Mouse (Mus musculus): ENCODE data around the gene Zbtb16. TPM values are rescaled to one million over a fixed set of nuclear protein-coding genes. Genes with fewer than 3 reads are reported as not detected.
A peak's percentile ranks its signal among the peaks of the same experiment; 100 is the strongest.

The Zbtb16 gene
- polyA plus RNA-seq, 1 experiment from 2014 or later, result 0.28 TPM

DNA sequence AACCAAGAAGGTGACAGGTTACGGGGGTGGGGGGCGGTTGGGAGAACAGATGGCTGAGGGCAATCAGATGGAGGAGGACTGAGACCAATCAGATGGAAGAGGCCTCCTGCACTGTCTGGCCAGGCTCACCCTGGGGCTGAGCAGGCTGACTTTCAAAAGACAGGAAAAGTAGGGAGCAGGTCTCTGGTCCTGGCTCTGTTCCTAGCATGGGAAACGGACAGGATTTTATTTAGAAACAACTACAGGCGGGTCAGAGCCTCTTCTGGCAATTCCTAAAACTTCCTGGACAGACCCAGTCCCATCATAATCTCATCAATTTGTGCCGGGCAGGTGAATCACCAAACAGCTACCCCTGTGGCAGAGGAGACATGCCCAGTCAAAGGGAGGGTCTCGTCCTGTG lies 102.9 kb downstream of the Zbtb16 start:
- Histone ChIP-seq H3K9me3 (replicated peaks; ENCODE audit: low read length) (no peaks in the 10 kb centered on the region), H3K27ac (peak overlapping the region; percentile 14; the same call in 1 of the 2 replicates), H3K4me1 (replicated peaks; ENCODE audit: insufficient read depth, low read length) (peaks cover 33% of the 10 kb centered on the region), H3K4me3 (replicated peaks; ENCODE audit: low read depth, low read length) (no peak overlapping the region), H3K36me3 (ENCODE audit: insufficient read depth, low read length) (no peaks in the 10 kb centered on the region), H3K27me3 (ENCODE audit: insufficient read depth, low read length) (no peaks in the 10 kb centered on the region), H3K9ac (ENCODE audit: low read depth, low read length) (0 out of 2 replicates have a peak overlapping the region, but pooled peaks have one; percentile 1), H3K4me2 (ENCODE audit: low read length) (no peak overlapping the region)
- no peak for ATAC-seq (replicated peaks; ENCODE audit: low FRiP score, low read depth)
- 61% methylated on average over 6 of the region's 6 CpGs for WGBS
- TF ChIP-seq CTCF (IDR thresholded peaks at IDR 0.05; ENCODE audit: low read depth), result no peak
- no peak for DNase-seq (ENCODE audit: low spot score)

DNA sequence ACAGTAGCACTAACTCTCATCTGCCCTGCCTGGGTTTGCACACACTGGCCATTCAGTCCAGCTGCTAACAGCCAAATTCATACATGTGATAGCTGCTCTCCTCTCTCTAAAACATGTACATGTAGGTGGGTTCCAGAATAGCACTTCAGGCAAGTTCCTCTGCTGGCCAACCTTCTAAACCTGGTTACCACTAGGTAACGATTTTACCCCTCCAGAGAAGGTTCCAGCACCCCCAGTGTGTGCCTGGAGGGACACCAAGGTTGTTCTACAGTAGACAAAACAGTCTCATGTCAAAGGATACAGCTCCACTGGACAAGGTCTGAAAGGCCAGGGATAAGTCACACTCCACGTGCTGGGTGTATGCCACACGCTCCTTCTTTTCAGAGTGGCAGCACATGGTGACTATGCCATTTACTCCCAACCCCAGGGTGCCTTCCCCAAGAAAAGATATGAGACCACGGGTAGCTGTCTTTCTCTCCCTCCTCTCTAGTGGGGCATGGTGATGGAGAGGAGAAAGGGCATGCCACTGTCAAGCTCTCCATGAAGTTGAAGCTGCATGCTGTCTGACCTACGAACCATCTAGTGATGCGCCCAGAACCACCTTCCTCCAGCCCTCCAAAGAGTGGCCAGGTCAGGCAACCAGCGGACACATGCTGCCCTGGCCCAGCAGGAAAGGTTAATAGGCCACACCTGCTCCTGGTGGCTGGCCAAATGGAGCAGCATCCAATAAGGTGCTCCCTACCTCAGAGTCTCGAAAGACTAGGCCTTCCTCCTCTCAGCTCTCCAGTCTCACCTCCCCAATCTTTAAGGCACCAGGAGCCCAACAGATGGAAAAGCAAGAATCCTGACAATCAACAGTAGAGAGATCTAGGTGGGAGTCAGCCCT lies 104.1 kb downstream of the Zbtb16 start:
- Histone ChIP-seq H3K4me3 (replicated peaks; ENCODE audit: low read depth, low read length) (no peak overlapping the region), H3K27me3 (ENCODE audit: insufficient read depth, low read length) (no peaks in the 10 kb centered on the region), H3K4me2 (ENCODE audit: low read length) (no peak overlapping the region), H3K9me3 (replicated peaks; ENCODE audit: low read length) (no peaks in the 10 kb centered on the region), H3K36me3 (ENCODE audit: insufficient read depth, low read length) (no peaks in the 10 kb centered on the region), H3K27ac (no peak overlapping the region), H3K4me1 (replicated peaks; ENCODE audit: insufficient read depth, low read length) (peaks cover 23% of the 10 kb centered on the region), H3K9ac (ENCODE audit: low read depth, low read length) (no peak overlapping the region)
- 83% methylated on average over 8 of the region's 8 CpGs for WGBS
- DNase-seq (ENCODE audit: low spot score), result no peak
- no peak for ATAC-seq (replicated peaks; ENCODE audit: low FRiP score, low read depth)
- TF ChIP-seq CTCF (IDR thresholded peaks at IDR 0.05; ENCODE audit: low read depth), result no peak

DNA sequence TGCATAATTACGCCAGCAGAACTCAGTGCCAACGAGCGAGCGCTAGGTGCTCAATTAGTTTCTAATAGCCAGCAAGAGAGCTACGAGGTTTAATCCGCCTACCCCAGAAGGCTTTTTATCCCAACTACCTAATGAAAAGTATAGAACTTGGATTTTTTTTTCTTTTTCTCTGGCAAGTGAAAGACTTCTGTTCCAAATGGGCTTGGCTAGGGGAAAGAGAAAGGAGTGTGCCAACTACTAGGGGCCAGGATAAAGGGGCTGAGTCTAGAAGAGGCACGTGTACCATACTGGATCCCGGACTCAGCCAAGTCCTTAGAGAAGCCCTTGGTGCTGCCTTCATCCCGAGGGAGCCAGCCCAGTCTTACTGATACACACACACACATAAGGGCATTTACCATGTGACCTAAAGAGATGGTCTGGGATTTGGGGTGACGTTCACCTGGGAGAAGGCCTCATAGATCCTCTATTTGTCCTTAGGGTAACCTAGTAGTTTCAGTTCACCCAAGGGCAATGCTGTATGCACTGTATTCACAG lies 105.5 kb downstream of the Zbtb16 start:
- Histone ChIP-seq H3K36me3 (ENCODE audit: insufficient read depth, low read length) (no peaks in the 10 kb centered on the region), H3K27me3 (ENCODE audit: insufficient read depth, low read length) (0 out of 2 replicates have a peak, but pooled peaks cover 2% of the 10 kb centered on the region), H3K27ac (no peak overlapping the region), H3K9ac (ENCODE audit: low read depth, low read length) (no peak overlapping the region), H3K4me2 (ENCODE audit: low read length) (no peak overlapping the region), H3K4me1 (replicated peaks; ENCODE audit: insufficient read depth, low read length) (peaks cover 17% of the 10 kb centered on the region), H3K9me3 (replicated peaks; ENCODE audit: low read length) (no peaks in the 10 kb centered on the region), H3K4me3 (replicated peaks; ENCODE audit: low read depth, low read length) (no peak overlapping the region)
- DNase-seq (ENCODE audit: low spot score) (no peak), ATAC-seq (replicated peaks; ENCODE audit: low FRiP score, low read depth) (no peak)
- 85% methylated on average over 10 of the region's 10 CpGs for WGBS
- no peak for TF ChIP-seq CTCF (IDR thresholded peaks at IDR 0.05; ENCODE audit: low read depth)

DNA sequence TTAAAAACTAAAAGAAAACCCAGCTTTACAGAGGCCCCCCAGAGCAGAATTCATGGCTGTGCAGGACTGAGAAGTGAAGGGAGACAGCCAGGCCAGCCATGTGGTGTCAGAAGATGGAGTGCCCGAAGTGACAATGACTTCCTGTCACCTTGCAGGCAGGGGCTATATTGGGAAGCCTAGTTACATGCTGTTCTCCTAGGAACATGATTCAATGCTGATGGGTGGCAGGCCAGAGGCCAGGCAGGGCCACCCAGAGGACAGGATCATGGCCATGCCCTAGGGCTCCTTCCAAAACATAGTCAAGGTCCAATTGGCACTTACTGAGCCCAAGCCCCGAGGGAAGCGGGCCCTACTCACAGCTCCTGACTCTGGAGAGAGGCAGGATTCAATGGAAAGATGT lies 106.6 kb downstream of the Zbtb16 start:
- Histone ChIP-seq H3K4me1 (replicated peaks; ENCODE audit: insufficient read depth, low read length) (peaks cover 12% of the 10 kb centered on the region; the same call in 1 of the 2 replicates), H3K9me3 (replicated peaks; ENCODE audit: low read length) (no peaks in the 10 kb centered on the region), H3K36me3 (ENCODE audit: insufficient read depth, low read length) (no peaks in the 10 kb centered on the region), H3K9ac (ENCODE audit: low read depth, low read length) (no peak overlapping the region), H3K27ac (no peak overlapping the region), H3K4me3 (replicated peaks; ENCODE audit: low read depth, low read length) (no peak overlapping the region), H3K27me3 (ENCODE audit: insufficient read depth, low read length) (0 out of 2 replicates have a peak, but pooled peaks cover 2% of the 10 kb centered on the region), H3K4me2 (ENCODE audit: low read length) (no peak overlapping the region)
- DNase-seq (ENCODE audit: low spot score) (no peak), ATAC-seq (replicated peaks; ENCODE audit: low FRiP score, low read depth) (no peak)
- 43% methylated on average over 3 of the region's 3 CpGs for WGBS
- no peak for TF ChIP-seq CTCF (IDR thresholded peaks at IDR 0.05; ENCODE audit: low read depth)

DNA sequence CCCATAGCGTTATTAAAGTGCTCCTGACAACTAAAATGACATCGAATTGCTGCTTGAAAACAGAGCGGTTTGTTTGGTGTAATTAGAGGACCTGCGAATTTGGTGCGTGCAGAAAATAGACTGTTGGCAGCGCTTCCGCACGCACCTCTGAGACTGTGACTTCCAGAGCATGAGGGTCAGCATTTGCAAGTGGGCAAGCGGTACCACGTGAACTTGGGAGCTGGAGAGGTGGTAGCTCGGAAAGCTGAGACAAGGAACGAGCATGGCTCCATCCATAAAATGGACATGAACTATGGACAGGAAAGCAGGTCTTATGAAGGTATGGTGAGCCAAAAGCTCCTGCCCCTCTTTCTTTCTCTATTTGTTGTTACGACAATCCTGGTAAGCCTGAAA lies 107.3 kb downstream of the Zbtb16 start:
- H3K9me3 ChIP-seq (replicated peaks; ENCODE audit: low read length), result no peaks in the 10 kb centered on the region
- H3K4me1 ChIP-seq (replicated peaks; ENCODE audit: insufficient read depth, low read length), result 0 out of 2 replicates have a peak, but pooled peaks cover 6% of the 10 kb centered on the region
- H3K27me3 ChIP-seq (ENCODE audit: insufficient read depth, low read length), result 0 out of 2 replicates have a peak, but pooled peaks cover 2% of the 10 kb centered on the region
- DNase-seq (ENCODE audit: low spot score) (no peak), ATAC-seq (replicated peaks; ENCODE audit: low FRiP score, low read depth) (no peak)
- WGBS, result 33% methylated on average over 13 of the region's 13 CpGs
- TF ChIP-seq CTCF (IDR thresholded peaks at IDR 0.05; ENCODE audit: low read depth), result no peak
- no peaks in the 10 kb centered on the region for H3K36me3 ChIP-seq (ENCODE audit: insufficient read depth, low read length)
- no peak overlapping the region for H3K4me2 ChIP-seq (ENCODE audit: low read length)
- H3K27ac ChIP-seq, result no peak overlapping the region
- H3K4me3 ChIP-seq (replicated peaks; ENCODE audit: low read depth, low read length), result no peak overlapping the region
- H3K9ac ChIP-seq (ENCODE audit: low read depth, low read length), result no peak overlapping the region

DNA sequence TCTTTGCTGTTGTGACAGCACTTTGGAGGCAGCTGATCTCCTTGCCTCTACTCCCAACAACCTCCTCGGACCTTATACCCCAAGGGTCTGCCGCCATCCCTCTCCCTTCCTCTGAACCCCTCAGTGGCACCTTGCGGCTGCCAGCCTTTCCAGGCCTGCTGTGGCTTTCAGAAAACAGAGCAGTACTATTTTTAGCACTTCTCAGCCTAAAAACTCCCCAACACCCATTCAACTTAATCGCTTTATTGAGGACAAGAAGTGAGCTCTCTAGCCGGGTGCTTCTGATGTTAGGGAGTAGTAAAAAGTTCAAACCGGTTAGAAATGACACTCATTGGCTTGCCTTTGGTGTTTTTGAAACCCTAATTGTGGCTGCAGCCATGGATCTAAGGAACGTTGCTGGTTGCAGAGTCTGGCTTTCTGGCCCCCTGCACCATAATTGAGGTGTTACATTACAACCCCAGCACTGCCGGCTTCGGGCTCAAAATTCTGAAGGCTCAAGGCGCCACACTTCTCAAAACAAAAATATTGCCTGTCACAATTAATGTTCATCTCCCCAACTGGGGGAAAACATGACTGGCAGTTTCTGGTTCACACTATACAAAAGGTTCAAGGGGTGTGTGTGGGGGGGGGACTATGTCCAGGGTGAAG lies 107.8 kb downstream of the Zbtb16 start:
- no peak for TF ChIP-seq CTCF (IDR thresholded peaks at IDR 0.05; ENCODE audit: low read depth)
- Histone ChIP-seq H3K4me1 (replicated peaks; ENCODE audit: insufficient read depth, low read length) (0 out of 2 replicates have a peak, but pooled peaks cover 6% of the 10 kb centered on the region), H3K4me2 (ENCODE audit: low read length) (no peak overlapping the region), H3K27ac (no peak overlapping the region), H3K4me3 (replicated peaks; ENCODE audit: low read depth, low read length) (no peak overlapping the region), H3K9me3 (replicated peaks; ENCODE audit: low read length) (no peaks in the 10 kb centered on the region), H3K27me3 (ENCODE audit: insufficient read depth, low read length) (0 out of 2 replicates have a peak, but pooled peaks cover 2% of the 10 kb centered on the region), H3K9ac (ENCODE audit: low read depth, low read length) (no peak overlapping the region), H3K36me3 (ENCODE audit: insufficient read depth, low read length) (no peaks in the 10 kb centered on the region)
- ATAC-seq (replicated peaks; ENCODE audit: low FRiP score, low read depth), result no peak
- WGBS, result 31% methylated on average over 10 of the region's 10 CpGs
- DNase-seq (ENCODE audit: low spot score), result no peak

Data from kidney, postnatal 0 days (tissue).